Mouse (Mus musculus) gastrocnemius, postnatal 36 days (tissue): ENCODE measurements around the gene Npb. TPM values are rescaled to one million over a fixed set of nuclear protein-coding genes. Genes with fewer than 3 reads are reported as not detected.
"Not testable (repeated sequence)": the region's sequence is repeated elsewhere in the genome, so short reads cannot be mapped to it uniquely, and the experiment has no call there.

Experiments used
- DNase-seq, 2 experiments: peaks; one replicate each; pipeline ENCODE4 v3.0.0; 2022
- intact Hi-C: fragments of 180-260 bp; cut with DNase I; formaldehyde crosslinking; loops from one replicate; pipeline ENCODE4 v1.15.1; 2025
- total RNA-seq, 2 experiments: library from RNA; stranded (reverse); gene quantifications; 2 replicates each; pipeline ENCODE4 v1.2.3; 2021

The Npb gene
- total RNA-seq, 2 experiments from 2014 or later = not detected

- no peak for DNase-seq
- intact Hi-C loops = loop anchor here (5.0 kb wide), 1 partner anchor 34 kb away; no protein-coding TSS in a partner anchor
Observed at GRCm38 (mm10) chr11:120578694-120579243, 29.5 kb upstream of the Npb start.

GRCm38 (mm10) chr11:120579316-120580107, 28.8 kb upstream of the Npb start:
- intact Hi-C loops = loop anchor here (2.0 to 5.0 kb wide), 2 partner anchors 19 to 33 kb away; partner anchors contain the start of genes Alyref and Anapc11
- DNase-seq = peak; percentile 60 to 63

GRCm38 (mm10) chr11:120580190-120580589, 28.1 kb upstream of the Npb start:
- intact Hi-C loops = loop anchor here (2.0 kb wide), 1 partner anchor 19 kb away; the partner anchor contains the start of genes Alyref and Anapc11
- no peak for DNase-seq

- intact Hi-C loops = loop anchor here (2.0 kb wide), 1 partner anchor 18 kb away; the partner anchor contains the start of genes Alyref and Anapc11
- no peak for DNase-seq
Observed at GRCm38 (mm10) chr11:120580871-120581331, 27.4 kb upstream of the Npb start.

- intact Hi-C loops = loop anchor here (2.0 kb wide), 1 partner anchor 17 kb away; the partner anchor contains the start of genes Alyref and Anapc11
- peak; percentile 85 to 87 for DNase-seq
Observed at GRCm38 (mm10) chr11:120581490-120582267, 26.6 kb upstream of the Npb start, which contains the start of gene Arhgdia. Arhgdia (minus strand) TSS chr11:120581624.

- DNase-seq = no peak
- intact Hi-C loops = no loop called here
Observed at GRCm38 (mm10) chr11:120582268-120582981, 25.9 kb upstream of the Npb start.

GRCm38 (mm10) chr11:120582982-120583293, 25.3 kb upstream of the Npb start:
- intact Hi-C loops, DNase-seq: not testable (repeated sequence)

- intact Hi-C loops = no loop called here
Observed at GRCm38 (mm10) chr11:120583937-120584336, 24.3 kb upstream of the Npb start.

GRCm38 (mm10) chr11:120588531-120588930, 19.7 kb upstream of the Npb start:
- DNase-seq = no peak
- intact Hi-C loops = no loop called here

More at GRCm38 (mm10) chr11:120583937-120584336, 24.3 kb upstream of the Npb start:
- no peak for DNase-seq

- intact Hi-C loops = loop anchor here (2.0 kb wide), 1 partner anchor 17 kb away; the partner anchor contains the start of gene Arhgdia
- DNase-seq = no peak
Observed at GRCm38 (mm10) chr11:120597240-120598235, 10.7 kb upstream of the Npb start.

GRCm38 (mm10) chr11:120598283-120598989, 9.8 kb upstream of the Npb start, which contains the start of the genes Alyref and Anapc11:
Alyref (minus strand) TSS chr11:120598365.
Anapc11 (plus strand) TSS chr11:120598421.
- intact Hi-C loops = loop anchor here (2.0 kb wide), 1 partner anchor 18 kb away; the partner anchor contains the start of gene Arhgdia

GRCm38 (mm10) chr11:120598990-120599549, 9.2 kb upstream of the Npb start:
- intact Hi-C loops = loop anchor here (2.0 kb wide), 1 partner anchor 18 kb away; the partner anchor contains the start of gene Arhgdia
- no peak for DNase-seq

More at GRCm38 (mm10) chr11:120598283-120598989, 9.8 kb upstream of the Npb start, which contains the start of the genes Alyref and Anapc11:
- peak; percentile 87 to 90 for DNase-seq

- no peak for DNase-seq
- intact Hi-C loops = no loop called here
Observed at GRCm38 (mm10) chr11:120600716-120601115, 7.6 kb upstream of the Npb start.

- no peak for DNase-seq
- intact Hi-C loops = no loop called here
Observed at GRCm38 (mm10) chr11:120603545-120603944, 4.7 kb upstream of the Npb start.

- intact Hi-C loops = no loop called here
- no peak for DNase-seq
Observed at GRCm38 (mm10) chr11:120605667-120606066, 2.6 kb upstream of the Npb start.

- intact Hi-C loops = no loop called here
- DNase-seq = no peak
Observed at GRCm38 (mm10) chr11:120606764-120607163, 1.5 kb upstream of the Npb start.

DNA sequence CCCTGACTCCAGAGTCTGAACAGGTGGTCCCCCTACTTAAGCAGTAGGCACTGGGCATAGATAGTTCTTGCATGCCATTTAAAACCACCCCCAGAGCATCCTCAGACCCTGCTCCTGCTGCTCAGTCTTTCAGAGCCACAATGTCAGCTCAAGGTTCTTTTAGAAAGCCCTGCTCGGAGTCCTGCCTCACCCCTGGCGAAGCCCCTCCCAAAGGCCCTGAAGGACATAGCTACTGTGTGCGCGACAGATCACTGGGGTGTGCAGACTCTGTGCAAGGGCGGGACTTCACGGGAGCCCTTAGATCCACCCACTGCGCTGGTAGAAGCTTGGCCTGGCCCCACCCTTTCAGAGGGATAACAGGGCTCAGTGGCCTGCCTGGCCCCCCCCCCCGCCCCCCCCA, 973 bp downstream of the Npb start:
- intact Hi-C loops = no loop called here
- no peak for DNase-seq
